Mouse (Mus musculus) subcutaneous adipose tissue, adult 2 months (tissue): ENCODE measurements around the gene Pea15a. TPM values are rescaled to one million over a fixed set of nuclear protein-coding genes. Genes with fewer than 3 reads are reported as not detected.

ENCODE experiments used
- polyA plus RNA-seq: library from polyadenylated mRNA; depleted of rRNA; stranded (reverse); fragments of >200 nt; gene quantifications from 2 replicates; pipeline ENCODE4 v1.2.3, GENCODE M21; 2012; ENCODE audit warnings: low replicate concordance; rRNA removed

Gene Pea15a
- 144 and 194 TPM in 2 replicates for polyA plus RNA-seq

DNA sequence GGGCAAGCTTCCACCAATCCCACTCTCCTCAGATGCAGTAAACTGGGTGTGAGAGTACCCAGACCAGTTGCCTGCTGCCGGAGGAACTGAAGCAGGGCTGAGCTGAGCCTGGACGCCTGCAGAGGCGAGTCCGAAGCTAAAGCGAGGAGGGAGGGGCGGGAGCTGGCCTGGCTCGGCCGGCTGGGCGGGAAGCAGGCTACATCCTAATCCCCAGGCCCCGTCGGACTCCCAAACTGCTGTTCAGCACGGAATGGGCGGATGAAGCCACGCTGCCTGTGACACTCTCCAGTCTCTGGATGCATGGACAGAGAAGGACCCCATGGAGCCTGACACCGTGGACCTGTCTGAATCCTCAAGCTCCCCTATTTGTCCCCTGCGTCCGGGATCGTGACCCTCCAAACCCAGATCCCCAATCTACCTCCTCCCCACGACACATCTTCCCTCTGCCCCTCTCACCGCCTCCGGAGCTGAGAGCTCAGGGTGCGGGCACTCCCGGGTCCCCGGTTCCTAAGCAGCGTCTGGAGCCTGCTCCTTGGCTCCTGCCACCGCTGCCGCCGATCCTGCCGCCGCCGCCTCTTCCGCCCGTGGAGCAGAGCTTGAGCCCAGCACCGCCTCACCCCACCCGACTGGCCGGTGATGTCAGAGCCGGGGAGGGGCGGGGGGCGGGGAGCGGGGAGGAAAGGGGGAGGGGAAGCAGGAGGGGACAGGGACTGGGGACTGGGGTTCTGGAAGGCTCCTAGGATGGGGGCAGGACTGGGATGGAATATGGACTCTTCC is at the start of gene Pea15a:
Gene Pea15a, minus strand, starts transcription at position 664 of the 777 bp plus-strand sequence.

DNA sequence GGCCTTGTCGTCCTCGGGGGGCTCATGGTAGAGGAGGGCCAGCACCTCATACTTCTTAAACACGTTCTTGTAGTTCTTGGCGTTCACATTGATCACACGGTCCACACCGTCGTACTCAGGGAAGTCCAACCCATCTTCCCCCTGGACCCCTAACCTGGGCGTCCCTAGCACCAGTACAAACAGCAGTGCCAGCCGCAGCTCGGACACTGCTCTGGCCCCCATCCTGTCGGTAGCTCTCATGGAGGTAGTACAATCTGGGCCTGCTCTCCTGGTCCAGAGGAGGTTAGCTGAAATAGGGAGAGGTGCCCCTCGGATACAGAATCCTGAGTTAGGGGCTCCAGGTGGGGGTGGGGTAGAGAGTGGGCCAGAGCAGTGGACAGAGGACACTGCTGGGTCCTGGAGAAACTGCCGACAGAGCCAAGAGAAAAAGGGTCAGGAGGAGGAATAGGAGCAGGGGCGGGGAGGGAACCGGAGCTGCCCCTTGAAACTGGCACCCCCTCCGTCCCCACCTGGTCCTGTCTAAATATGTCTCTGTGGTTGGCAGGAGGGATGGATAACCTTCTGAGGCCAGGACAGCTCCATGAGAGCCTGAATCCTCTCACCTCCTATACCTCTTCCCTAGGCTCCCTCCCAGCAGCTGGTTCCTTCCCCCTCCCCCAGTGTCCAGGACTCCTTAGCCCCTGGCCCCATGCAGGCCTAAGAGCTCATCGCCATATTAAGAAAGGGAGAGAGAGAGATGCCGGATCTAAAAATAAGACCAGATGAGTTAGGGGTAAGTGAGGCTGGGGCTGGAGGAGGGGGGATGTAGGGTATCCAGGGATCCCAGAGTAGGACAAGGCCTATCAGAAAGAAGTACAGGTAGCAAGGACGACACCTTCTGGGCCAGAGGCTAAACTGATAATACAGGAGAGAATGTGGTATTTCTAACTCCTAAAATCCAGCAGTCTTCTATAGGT is 13.1 kb upstream of the Pea15a start, which contains the start of gene Casq1:
Gene Casq1, minus strand, starts transcription at position 418 of the 956 bp plus-strand sequence.

DNA sequence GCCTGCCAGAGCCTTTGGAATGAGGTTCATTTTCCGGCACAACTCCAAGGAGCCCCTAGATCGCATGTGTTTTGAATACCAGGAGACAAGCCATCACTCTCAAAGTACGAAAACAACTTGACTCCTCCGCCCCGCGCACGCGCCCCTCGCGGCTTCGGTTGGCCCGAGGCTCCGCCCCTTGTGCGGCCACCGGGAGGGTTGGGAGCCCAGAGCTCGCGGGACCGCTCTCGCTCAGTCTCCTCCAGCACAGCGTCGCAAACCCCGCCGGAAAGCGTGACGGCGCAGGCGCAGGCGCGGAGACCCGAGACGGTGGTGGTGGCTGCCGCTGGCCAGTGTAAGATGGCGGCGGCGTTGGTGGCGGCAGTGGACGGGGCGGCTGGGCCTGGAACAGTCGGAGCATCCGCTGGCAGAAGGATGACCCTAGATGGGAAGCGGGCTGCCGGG is 58.7 kb downstream of the Pea15a start, which contains the start of gene Dcaf8:
Gene Dcaf8, plus strand, starts transcription at position 250 of the 444 bp plus-strand sequence.

Other genes starting within 250 kb of the Pea15a start
- gene Vangl2, start 178.4 kb downstream of the Pea15a start, polyA plus RNA-seq, result 2.6 and 14.9 TPM in 2 replicates
- not detected in 2 replicates for gene Nhlh1, start 149.2 kb downstream of the Pea15a start, polyA plus RNA-seq
- gene Copa, start 124.3 kb downstream of the Pea15a start, polyA plus RNA-seq, result 48.2 and 106 TPM in 2 replicates
- 114 and 136 TPM in 2 replicates for gene Ncstn, start 124.0 kb downstream of the Pea15a start, polyA plus RNA-seq
- 146 and 320 TPM in 2 replicates for gene Pex19, start 80.0 kb downstream of the Pea15a start, polyA plus RNA-seq
- 75.3 and 98.0 TPM in 2 replicates for gene Dcaf8, start 58.7 kb downstream of the Pea15a start, polyA plus RNA-seq
- gene Casq1, start 13.1 kb upstream of the Pea15a start, polyA plus RNA-seq, result 3.6 and 7.0 TPM in 2 replicates
- 0.03 and 4.1 TPM in 2 replicates for gene Atp1a4, start 51.6 kb upstream of the Pea15a start, polyA plus RNA-seq
- gene Igsf8, start 54.8 kb upstream of the Pea15a start, polyA plus RNA-seq, result 100 and 133 TPM in 2 replicates
- gene Atp1a2, start 91.3 kb upstream of the Pea15a start, polyA plus RNA-seq, result 208 and 473 TPM in 2 replicates
- gene Kcnj9, start 122.5 kb upstream of the Pea15a start, polyA plus RNA-seq, result 0.10 TPM in 1 of 2 replicates, not detected in the other
- 0.07 and 0.35 TPM in 2 replicates for gene Kcnj10, start 134.4 kb upstream of the Pea15a start, polyA plus RNA-seq
- gene Pigm, start 169.7 kb upstream of the Pea15a start, polyA plus RNA-seq, result 7.6 and 9.6 TPM in 2 replicates